Mouse (Mus musculus) megakaryocyte, embryonic 14.5 days (primary cell): ENCODE results near the gene Serpine2.

ENCODE experiments used
- FLI1 ChIP-seq: IDR thresholded peaks from 2 replicates; pipeline ENCODE4 v1.6.1; 2012; ENCODE audit warnings: low read length, inconsistent platforms, mixed read lengths
- GATA1 ChIP-seq: IDR thresholded peaks from 3 replicates; pipeline ENCODE4 v1.6.1; 2012; ENCODE audit warnings: mixed read lengths, low read length, inconsistent platforms, borderline replicate concordance

GRCm38 (mm10) chr1:79859026-79859425 is 2.0 kb downstream of the Serpine2 start:
- TF ChIP-seq GATA1, result no peak
- no peak for TF ChIP-seq FLI1
